ENCODE assay signal across 10 mouse cellular contexts in genomic region chr11:21570109-21570474, GRCm38 (mm10). TPM values are rescaled to one million over a fixed set of nuclear protein-coding genes. Genes with fewer than 3 reads are reported as not detected.
DNase-seq lines count a peak whose midpoint lies in the region; ATAC-seq and TF ChIP-seq lines count a peak whose summit lies in the region.
"Had no signal": no experiment of that assay in that cellular context is flagged by ENCODE, and none has a peak within 500 bp of the region (broad histone marks: within the 10 kb centered on the region; RNA-seq: fewer than 3 reads in every experiment).

No protein-coding gene starts in this region.

- TF ChIP-seq CTCF in left cerebral cortex, adult 2 months (IDR thresholded peaks at IDR 0.05) = no peak

- peaks cover 47% of the 10 kb centered on the region for H3K4me1 ChIP-seq in heart, embryonic 15.5 days (replicated peaks)
- H3K4me1 ChIP-seq in limb, embryonic 12.5 days (replicated peaks) = peaks cover 27% of the 10 kb centered on the region
- H3K4me1 ChIP-seq in stomach, embryonic 15.5 days = peaks cover 12% of the 10 kb centered on the region; the same call in 1 of the 2 replicates

- peak overlapping the region; percentile 42 for H3K9ac ChIP-seq in heart, embryonic 15.5 days
- H3K9ac ChIP-seq in limb, embryonic 12.5 days (replicated peaks) = 0 out of 2 replicates have a peak overlapping the region, but pooled peaks have one; percentile 2
- no peak overlapping the region for H3K9ac ChIP-seq in stomach, embryonic 15.5 days

- DNase-seq in left cerebral cortex, adult 2 months (ENCODE audit: extremely low spot score in 1 of 2, low spot score in 2 of 2) = no peak
- no peak for DNase-seq in left cerebral cortex, adult 11 months (ENCODE audit: low spot score)
- no peak for DNase-seq in layer of hippocampus, postnatal 36 days
- DNase-seq in urinary bladder, postnatal 14 days (ENCODE audit: low spot score) = no peak
- DNase-seq in spleen, adult 12 weeks (ENCODE audit: low spot score) = no peak
- DNase-seq: thymus, postnatal 25 days had no signal

- intact Hi-C loops in left cerebral cortex, adult 2 months (cut with DNase I) = loop anchor here (5.0 kb wide), 1 partner anchor 198 kb away; the partner anchor contains the start of gene Ugp2

- no peaks in the 10 kb centered on the region for H3K9me3 ChIP-seq in heart, embryonic 15.5 days (replicated peaks)
- no peaks in the 10 kb centered on the region for H3K9me3 ChIP-seq in limb, embryonic 12.5 days
- H3K9me3 ChIP-seq in stomach, embryonic 15.5 days = no peaks in the 10 kb centered on the region

- H3K4me3 ChIP-seq in left cerebral cortex, adult 2 months = peak overlapping the region; percentile 76
- H3K4me3 ChIP-seq in heart, embryonic 15.5 days = peak overlapping the region; percentile 42
- no peak overlapping the region for H3K4me3 ChIP-seq in limb, embryonic 12.5 days (replicated peaks)
- no peak overlapping the region for H3K4me3 ChIP-seq in stomach, embryonic 15.5 days (replicated peaks)

- peak overlapping the region; percentile 70 for H3K4me2 ChIP-seq in heart, embryonic 15.5 days
- H3K4me2 ChIP-seq in limb, embryonic 12.5 days = peak overlapping the region; percentile 75
- H3K4me2 ChIP-seq in stomach, embryonic 15.5 days = peak overlapping the region; percentile 25; the same call in 1 of the 2 replicates

- H3K36me3 ChIP-seq in heart, embryonic 15.5 days = peaks cover 18% of the 10 kb centered on the region
- peaks cover 8% of the 10 kb centered on the region for H3K36me3 ChIP-seq in limb, embryonic 12.5 days
- peaks cover 7% of the 10 kb centered on the region; the same call in 1 of the 2 replicates for H3K36me3 ChIP-seq in stomach, embryonic 15.5 days

- H3K27ac ChIP-seq in left cerebral cortex, adult 2 months = peak overlapping the region; percentile 89
- peak overlapping the region; percentile 91 for H3K27ac ChIP-seq in heart, embryonic 15.5 days
- no peak overlapping the region for H3K27ac ChIP-seq in limb, embryonic 12.5 days
- H3K27ac ChIP-seq in stomach, embryonic 15.5 days = no peak overlapping the region

- no peak for ATAC-seq in heart, embryonic 15.5 days (replicated peaks; ENCODE audit: insufficient number of reproducible peaks, insufficient read depth, low FRiP score, low read depth)
- no peak for ATAC-seq in limb, embryonic 12.5 days (ENCODE audit: insufficient number of reproducible peaks, insufficient read depth, low FRiP score, low TSS enrichment, low read depth)
- no peak for ATAC-seq in stomach, embryonic 15.5 days (ENCODE audit: insufficient read depth, low FRiP score, low read depth)

- WGBS in heart, embryonic 15.5 days = 36% methylated on average over 2 of the region's 2 CpGs
- 82% methylated on average over 2 of the region's 2 CpGs for WGBS in limb, embryonic 12.5 days
- 72% methylated on average over 2 of the region's 2 CpGs for WGBS in stomach, embryonic 15.5 days

- H3K27me3 ChIP-seq in heart, embryonic 15.5 days = no peaks in the 10 kb centered on the region
- no peaks in the 10 kb centered on the region for H3K27me3 ChIP-seq in limb, embryonic 12.5 days
- H3K27me3 ChIP-seq in stomach, embryonic 15.5 days (replicated peaks) = no peaks in the 10 kb centered on the region

RNA-seq across cellular contexts. Expression of gene Wdpcp, which starts 1.9 kb away (rescaled TPM):
- 10 to 100 TPM; 14.8 to 15.3 TPM for total RNA-seq in left cerebral cortex, adult 2 months (2021)
- polyA plus RNA-seq in heart, embryonic 15.5 days (2015; fragmentation: Nextera tagmentation; extraction: Ambion mirVana) = 6.7 and 7.7 TPM in 2 replicates
- 10.1 and 10.6 TPM in 2 replicates for polyA plus RNA-seq in limb, embryonic 12.5 days (2016; fragmentation: Nextera tagmentation; extraction: Ambion mirVana)
- polyA plus RNA-seq in stomach, embryonic 15.5 days (2015; fragmentation: Nextera tagmentation; extraction: Ambion mirVana) = 8.9 and 9.0 TPM in 2 replicates
- 10 to 100 TPM; 11.0 to 12.4 TPM for total RNA-seq in layer of hippocampus, postnatal 36 days (2021)
- polyA plus RNA-seq: erythroblast, embryonic 14.5 days had no signal

RNA-seq across cellular contexts. Expression of gene Mdh1, which starts 2.1 kb away (rescaled TPM):
- 100 to 1,000 TPM; 780 to 844 TPM for total RNA-seq in left cerebral cortex, adult 2 months (2021)
- 1,610 and 1,790 TPM in 2 replicates for polyA plus RNA-seq in heart, embryonic 15.5 days (2015; fragmentation: Nextera tagmentation; extraction: Ambion mirVana)
- 369 and 370 TPM in 2 replicates for polyA plus RNA-seq in limb, embryonic 12.5 days (2016; fragmentation: Nextera tagmentation; extraction: Ambion mirVana)
- polyA plus RNA-seq in stomach, embryonic 15.5 days (2015; fragmentation: Nextera tagmentation; extraction: Ambion mirVana) = 432 and 460 TPM in 2 replicates
- 100 to 1,000 TPM; 672 to 703 TPM for total RNA-seq in layer of hippocampus, postnatal 36 days (2021)

Comparison
In these comparisons a context has a peak if more than half of its experiments do, and no peak if none do; other contexts are left out.
1. H3K27ac ChIP-seq: peak in left cerebral cortex, adult 2 months (single experiment) and heart, embryonic 15.5 days (single experiment); none in limb, embryonic 12.5 days (single experiment) and stomach, embryonic 15.5 days (single experiment).
2. H3K4me3 ChIP-seq: peak in left cerebral cortex, adult 2 months (single experiment) and heart, embryonic 15.5 days (single experiment); none in limb, embryonic 12.5 days (single experiment) and stomach, embryonic 15.5 days (single experiment).
3. H3K4me2 ChIP-seq: peak in every context shown above with its lines; median percentile 75 in limb, embryonic 12.5 days; 70 in heart, embryonic 15.5 days; 25 in stomach, embryonic 15.5 days.